Mouse (Mus musculus) hindbrain, embryonic 13.5 days (tissue): ENCODE measurements at regions not wholly inside any gene's neighbourhood (a gene's known extent, or its start where the extent isn't known, plus 50 kb on each side); places are given as distances from the start of the nearest gene placed in this dataset.
A peak's percentile ranks its signal among the peaks of the same experiment; 100 is the strongest.

Experiments used
- ATAC-seq: fragments of 200-750 bp; cut with Nextera tagmentation; 2 replicates; pipeline ENCODE4 v1.8.0; 2017; ENCODE audit warnings: moderate TSS enrichment; ENCODE audit not compliant: low FRiP score
- H3K27ac ChIP-seq: fragments of 300-500 bp; sonication (generic); 2 replicates; pipeline ENCODE4 v1.5.1; 2015; ENCODE audit warnings: inconsistent platforms, mild to moderate bottlenecking, moderate library complexity
- H3K27me3 ChIP-seq: fragments of 300-500 bp; sonication (generic); 2 replicates; pipeline ENCODE4 v1.6.1; 2015; ENCODE audit warnings: mild to moderate bottlenecking, inconsistent platforms
- H3K36me3 ChIP-seq: fragments of 300-500 bp; sonication (generic); 2 replicates; pipeline ENCODE4 v1.6.1; 2015; ENCODE audit warnings: mild to moderate bottlenecking, inconsistent platforms
- H3K4me1 ChIP-seq: fragments of 300-500 bp; sonication (generic); replicated peaks from 2 replicates; pipeline ENCODE4 v1.6.1; 2015; ENCODE audit warnings: inconsistent platforms
- H3K4me2 ChIP-seq: fragments of 300-500 bp; sonication (generic); 2 replicates; pipeline ENCODE4 v1.6.1; 2015; ENCODE audit warnings: inconsistent platforms, mild to moderate bottlenecking, moderate library complexity
- H3K4me3 ChIP-seq: fragments of 300-500 bp; sonication (generic); 2 replicates; pipeline ENCODE4 v1.5.1; 2015; ENCODE audit warnings: mild to moderate bottlenecking, inconsistent platforms
- H3K9ac ChIP-seq: fragments of 300-500 bp; sonication (generic); 2 replicates; pipeline ENCODE4 v1.6.1; 2015; ENCODE audit warnings: mild to moderate bottlenecking, inconsistent platforms
- H3K9me3 ChIP-seq: fragments of 300-500 bp; sonication (generic); 2 replicates; pipeline ENCODE4 v1.6.1; 2016; ENCODE audit warnings: inconsistent platforms
- WGBS: fragments of 180-500 bp; shearing (Covaris S2); methylation state at CpG from one replicate; pipeline ENCODE4 v1.1.7; 2015; 5-methylcytosine and 5-hydroxymethylcytosine counted together

GRCm38 (mm10) chr5:91198620-91199019 is 59.2 kb downstream of the Areg start:
- Histone ChIP-seq H3K4me3 (no peak overlapping the region), H3K36me3 (no peaks in the 10 kb centered on the region), H3K9ac (no peak overlapping the region), H3K9me3 (no peaks in the 10 kb centered on the region), H3K4me1 (no peaks in the 10 kb centered on the region), H3K4me2 (no peak overlapping the region), H3K27me3 (no peaks in the 10 kb centered on the region), H3K27ac (no peak overlapping the region)
- WGBS, result 57% methylated on average over 7 of the region's 7 CpGs
- peak; percentile 77; the same call in 1 of the 2 replicates for ATAC-seq

DNA sequence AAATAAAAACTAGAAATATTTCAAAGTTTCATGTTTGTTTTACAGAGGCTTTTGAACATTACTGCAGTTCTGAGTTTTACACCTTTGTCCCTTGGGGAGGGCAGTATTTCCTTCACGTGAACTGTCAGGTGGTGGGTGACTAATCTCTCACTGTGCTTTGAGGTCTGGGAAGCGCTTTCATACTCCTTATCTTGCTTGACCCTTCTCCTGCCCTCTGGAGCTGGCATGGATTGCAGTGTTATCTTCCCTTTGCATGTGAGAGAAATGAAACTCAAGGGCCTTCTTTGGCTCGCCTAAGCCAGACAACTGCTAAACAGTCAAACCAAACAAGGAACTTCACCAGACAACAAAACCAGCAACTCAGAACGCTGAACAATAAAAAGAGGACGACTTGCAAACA is 61.0 kb downstream of the Areg start:
- Histone ChIP-seq H3K9me3 (no peaks in the 10 kb centered on the region), H3K36me3 (no peaks in the 10 kb centered on the region), H3K27me3 (no peaks in the 10 kb centered on the region), H3K4me2 (no peak overlapping the region), H3K27ac (no peak overlapping the region), H3K9ac (no peak overlapping the region), H3K4me3 (no peak overlapping the region), H3K4me1 (no peaks in the 10 kb centered on the region)
- no peak for ATAC-seq
- WGBS, result 69% methylated on average over 5 of the region's 5 CpGs

- no peak overlapping the region for H3K9ac ChIP-seq
- H3K9me3 ChIP-seq, result no peaks in the 10 kb centered on the region
- no peak overlapping the region for H3K4me2 ChIP-seq
- WGBS, result 89% methylated on average over 13 of the region's 13 CpGs
- ATAC-seq, result no peak
- no peaks in the 10 kb centered on the region for H3K27me3 ChIP-seq
- no peaks in the 10 kb centered on the region for H3K36me3 ChIP-seq
- H3K4me1 ChIP-seq, result no peaks in the 10 kb centered on the region
- no peak overlapping the region for H3K27ac ChIP-seq
- H3K4me3 ChIP-seq, result no peak overlapping the region
These were observed 65.0 kb downstream of the Areg start for GRCm38 (mm10) chr5:91204225-91205005.

GRCm38 (mm10) chr5:91205350-91205880 is 66.0 kb downstream of the Areg start:
- no peak for ATAC-seq
- Histone ChIP-seq H3K27ac (no peak overlapping the region), H3K9me3 (no peaks in the 10 kb centered on the region), H3K4me1 (no peaks in the 10 kb centered on the region), H3K27me3 (no peaks in the 10 kb centered on the region), H3K4me2 (no peak overlapping the region), H3K9ac (no peak overlapping the region), H3K36me3 (no peaks in the 10 kb centered on the region), H3K4me3 (no peak overlapping the region)
- WGBS, result 89% methylated on average over 3 of the region's 3 CpGs

- H3K27me3 ChIP-seq, result no peaks in the 10 kb centered on the region
- no peak overlapping the region for H3K9ac ChIP-seq
- no peaks in the 10 kb centered on the region for H3K36me3 ChIP-seq
- 84% methylated on average over 9 of the region's 9 CpGs for WGBS
- H3K4me1 ChIP-seq, result no peaks in the 10 kb centered on the region
- no peak overlapping the region for H3K27ac ChIP-seq
- ATAC-seq, result no peak
- H3K4me3 ChIP-seq, result no peak overlapping the region
- H3K9me3 ChIP-seq, result no peaks in the 10 kb centered on the region
- no peak overlapping the region for H3K4me2 ChIP-seq
These were observed 67.4 kb downstream of the Areg start for GRCm38 (mm10) chr5:91206569-91207490.

- H3K4me2 ChIP-seq, result no peak overlapping the region
- no peak overlapping the region for H3K9ac ChIP-seq
- no peaks in the 10 kb centered on the region for H3K4me1 ChIP-seq
- no peaks in the 10 kb centered on the region for H3K36me3 ChIP-seq
- 89% methylated on average over 4 of the region's 4 CpGs for WGBS
- H3K9me3 ChIP-seq, result no peaks in the 10 kb centered on the region
- no peak overlapping the region for H3K4me3 ChIP-seq
- H3K27ac ChIP-seq, result no peak overlapping the region
- ATAC-seq, result no peak
- H3K27me3 ChIP-seq, result no peaks in the 10 kb centered on the region
These were observed 80.8 kb downstream of the Areg start for GRCm38 (mm10) chr5:91220174-91220573.

DNA sequence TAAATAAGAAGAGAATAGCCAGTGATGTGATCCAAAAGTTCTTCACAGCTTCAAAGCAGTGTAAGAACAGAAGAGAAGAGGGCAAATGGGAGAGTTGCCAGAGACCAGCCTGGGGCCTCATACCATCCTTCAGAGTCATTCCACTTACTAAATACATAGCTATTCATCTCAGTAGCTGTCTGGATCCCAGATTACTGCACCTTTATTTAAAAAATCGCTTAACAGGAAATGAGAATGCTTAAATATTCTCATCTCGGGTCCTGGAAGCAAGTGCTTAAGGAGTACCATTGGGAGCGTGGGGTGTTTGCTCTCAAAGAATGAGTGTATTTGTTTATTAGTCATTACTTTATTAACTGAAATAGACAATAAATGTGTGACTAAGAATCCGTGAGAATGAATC is 102.3 kb downstream of the Areg start:
- no peaks in the 10 kb centered on the region for H3K27me3 ChIP-seq
- no peak overlapping the region for H3K27ac ChIP-seq
- no peak for ATAC-seq
- H3K9ac ChIP-seq, result no peak overlapping the region
- H3K4me2 ChIP-seq, result no peak overlapping the region
- no peaks in the 10 kb centered on the region for H3K9me3 ChIP-seq
- no peaks in the 10 kb centered on the region for H3K36me3 ChIP-seq
- WGBS, result 79% methylated on average over 4 of the region's 4 CpGs
- no peaks in the 10 kb centered on the region for H3K4me1 ChIP-seq
- no peak overlapping the region for H3K4me3 ChIP-seq

DNA sequence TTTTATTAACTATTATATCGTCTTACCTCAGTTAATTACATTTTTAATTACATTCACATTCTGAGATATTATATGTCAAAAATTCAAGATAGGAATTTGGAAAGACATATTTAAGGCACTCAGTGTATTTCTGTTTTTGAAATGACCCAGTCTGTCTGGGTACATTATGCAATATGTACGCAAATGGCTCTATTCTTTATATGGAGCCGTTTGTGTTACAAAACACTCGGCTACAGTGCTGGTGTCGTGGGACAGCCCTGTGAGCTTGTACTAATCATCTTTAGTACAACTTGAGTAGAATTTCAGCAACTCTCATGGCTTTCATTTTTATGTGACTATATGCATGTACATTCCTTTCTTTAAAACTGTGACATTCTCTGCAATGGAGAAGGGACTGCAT is 108.0 kb downstream of the Areg start:
- H3K36me3 ChIP-seq, result no peaks in the 10 kb centered on the region

GRCm38 (mm10) chr5:91261895-91262294 is 122.5 kb downstream of the Areg start:
- Histone ChIP-seq H3K27ac (no peak overlapping the region), H3K4me3 (no peak overlapping the region), H3K4me2 (no peak overlapping the region), H3K4me1 (no peaks in the 10 kb centered on the region), H3K36me3 (no peaks in the 10 kb centered on the region), H3K9ac (no peak overlapping the region), H3K9me3 (no peaks in the 10 kb centered on the region; the same call in 1 of the 2 replicates), H3K27me3 (no peaks in the 10 kb centered on the region)
- ATAC-seq, result no peak

More for the DNA sequence above, 108.0 kb downstream of the Areg start:
- no peak overlapping the region for H3K4me2 ChIP-seq
- H3K9ac ChIP-seq, result no peak overlapping the region
- no peaks in the 10 kb centered on the region for H3K4me1 ChIP-seq
- H3K4me3 ChIP-seq, result no peak overlapping the region
- H3K27ac ChIP-seq, result no peak overlapping the region
- no peaks in the 10 kb centered on the region for H3K9me3 ChIP-seq
- no peaks in the 10 kb centered on the region for H3K27me3 ChIP-seq
- 90% methylated on average over 5 of the region's 5 CpGs for WGBS
- no peak for ATAC-seq

DNA sequence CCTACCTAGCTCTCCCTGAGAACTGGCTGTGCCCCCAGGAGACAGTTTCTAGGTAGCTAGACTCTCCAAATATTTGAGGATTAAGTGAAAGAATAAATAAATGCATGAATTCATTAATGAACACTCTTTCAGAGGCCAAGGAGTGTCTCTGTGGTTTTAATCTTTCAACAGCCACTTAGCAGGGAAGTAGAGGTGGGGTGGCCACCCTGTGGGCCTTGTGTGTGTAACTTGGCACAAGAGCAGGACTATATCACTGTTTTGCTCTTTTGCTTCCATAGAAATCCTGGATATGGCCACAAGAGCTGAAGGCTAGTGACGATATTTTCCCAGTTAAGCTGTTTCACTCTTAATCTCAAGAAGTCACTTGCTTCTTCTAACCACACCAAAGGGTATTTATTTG is 123.1 kb downstream of the Areg start:
- WGBS, result 83% methylated on average over 1 of the region's 1 CpGs
- Histone ChIP-seq H3K4me3 (no peak overlapping the region), H3K4me1 (no peaks in the 10 kb centered on the region), H3K9me3 (no peaks in the 10 kb centered on the region; the same call in 1 of the 2 replicates), H3K27ac (no peak overlapping the region), H3K4me2 (no peak overlapping the region), H3K9ac (no peak overlapping the region), H3K36me3 (no peaks in the 10 kb centered on the region), H3K27me3 (no peaks in the 10 kb centered on the region)
- ATAC-seq, result no peak

DNA sequence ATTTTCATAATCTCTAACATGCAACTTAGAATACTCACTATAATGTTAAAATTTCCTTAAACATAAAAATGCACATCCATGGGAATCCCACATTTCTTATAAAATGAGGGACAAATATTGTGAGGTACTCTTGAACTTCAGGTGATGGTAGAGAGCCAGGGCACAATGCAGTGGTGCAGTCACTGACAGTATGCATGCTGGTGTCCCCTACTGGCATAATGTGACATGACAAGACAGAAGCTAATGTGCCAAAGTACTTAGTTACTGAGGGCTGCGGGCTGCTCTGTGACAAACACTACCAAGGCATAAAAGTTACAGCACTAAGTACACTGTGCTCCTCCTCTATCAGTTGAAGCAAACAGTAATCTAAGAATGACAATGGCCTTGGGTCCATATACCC is 131.3 kb downstream of the Areg start:
- no peak overlapping the region for H3K4me3 ChIP-seq
- no peaks in the 10 kb centered on the region for H3K36me3 ChIP-seq
- no peak overlapping the region for H3K27ac ChIP-seq
- ATAC-seq, result no peak
- no peak overlapping the region for H3K4me2 ChIP-seq
- H3K27me3 ChIP-seq, result no peaks in the 10 kb centered on the region
- no peaks in the 10 kb centered on the region for H3K4me1 ChIP-seq
- no peak overlapping the region for H3K9ac ChIP-seq
- 86% methylated on average over 1 of the region's 1 CpGs for WGBS
- no peaks in the 10 kb centered on the region; the same call in 1 of the 2 replicates for H3K9me3 ChIP-seq

DNA sequence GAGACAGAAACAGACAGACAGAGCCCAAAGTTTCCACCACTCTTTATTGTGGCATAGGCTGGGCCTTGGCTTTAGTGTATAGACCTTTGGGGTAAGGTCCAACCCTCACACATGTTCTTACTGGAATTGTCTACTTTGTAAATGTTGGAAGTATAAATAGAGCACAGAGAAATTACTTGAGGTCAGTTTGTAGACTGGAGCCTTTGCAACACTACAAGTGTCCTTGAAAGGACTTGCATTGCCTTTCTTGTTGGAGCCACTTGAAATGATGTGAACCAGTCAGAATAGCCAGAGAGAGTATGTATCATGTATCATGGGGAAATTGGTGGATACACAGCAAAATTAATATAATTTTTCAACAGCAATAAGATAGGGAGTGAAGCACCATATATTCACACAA is 131.4 kb downstream of the Btc start:
- H3K27me3 ChIP-seq, result no peaks in the 10 kb centered on the region
- no peak overlapping the region for H3K27ac ChIP-seq
- H3K4me1 ChIP-seq, result no peaks in the 10 kb centered on the region
- no peak overlapping the region for H3K4me2 ChIP-seq
- ATAC-seq, result no peak
- H3K36me3 ChIP-seq, result no peaks in the 10 kb centered on the region
- H3K4me3 ChIP-seq, result no peak overlapping the region
- H3K9me3 ChIP-seq, result no peaks in the 10 kb centered on the region
- no peak overlapping the region for H3K9ac ChIP-seq
